Mouse (Mus musculus) heart, adult 2 months (tissue): ENCODE results near the gene Akr1d1.

ENCODE experiments used
- EP300 ChIP-seq: fragments of 200-500 bp; IDR thresholded peaks from 2 replicates; pipeline ENCODE4 v1.6.1; 2011; ENCODE audit warnings: low read depth, low read length, control low read depth; ENCODE audit not compliant: insufficient read depth
- POLR2A ChIP-seq: fragments of 200-500 bp; IDR thresholded peaks from 2 replicates; pipeline ENCODE4 v1.6.1; 2011; ENCODE audit warnings: mild to moderate bottlenecking, low read depth, low read length, control low read depth; ENCODE audit not compliant: insufficient read depth

DNA sequence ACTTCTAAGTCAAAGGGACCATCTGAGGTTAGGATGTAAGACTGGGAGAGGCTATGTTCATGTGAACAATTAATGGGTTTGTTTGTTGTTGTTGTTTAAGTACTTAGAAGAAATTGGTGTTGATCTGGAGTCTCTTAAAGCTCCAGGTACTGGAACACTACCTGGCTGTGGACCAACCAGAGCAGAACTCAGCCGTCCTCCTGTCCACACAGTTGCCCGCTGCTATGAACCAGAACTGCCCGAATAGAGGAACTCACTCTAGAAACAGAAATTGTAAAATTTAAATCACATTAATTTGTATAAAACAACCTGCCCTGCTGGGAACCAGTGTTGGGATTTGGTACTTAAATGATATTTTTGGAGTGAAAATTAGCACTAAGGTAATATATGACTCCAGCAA lies 12.2 kb downstream of the Akr1d1 start:
- TF ChIP-seq EP300 (no peak), POLR2A (no peak)
